Mouse (Mus musculus) liver, adult 2 months (tissue): Measurements from ENCODE around the gene Ier3.

Experiments
- CTCF ChIP-seq: fragments of 200-500 bp; IDR thresholded peaks from 2 replicates; pipeline ENCODE4 v1.5.1; 2011; ENCODE audit warnings: low read depth, low read length, control low read depth
- POLR2A ChIP-seq: fragments of 200-500 bp; IDR thresholded peaks from 2 replicates; pipeline ENCODE4 v1.6.1; 2011; ENCODE audit warnings: low read length, control low read depth; ENCODE audit not compliant: insufficient read depth; ENCODE audit errors: extremely low read depth

- TF ChIP-seq POLR2A (no peak), CTCF (no peak)
These were observed 11.1 kb downstream of the Ier3 start for GRCm38 (mm10) chr17:35832400-35833238.
